Mouse (Mus musculus) CH12.LX (cell line): ENCODE measurements at regions not wholly inside any gene's neighbourhood (a gene's known extent, or its start where the extent isn't known, plus 50 kb on each side); places are given as distances from the start of the nearest gene placed in this dataset.

Experiments
- CTCF ChIP-seq, 2 experiments: IDR thresholded peaks in 1 of 2; conservative IDR thresholded peaks in 1 of 2; 2 replicates each; pipeline ENCODE4 v1.5.1; 2011 to 2012; ENCODE audit warnings: low read depth in 2 of 2, low read length in 2 of 2, improper control_type of control experiment in 1 of 2, inconsistent platforms in 1 of 2, mild to moderate bottlenecking in 1 of 2, moderate library complexity in 1 of 2
- E2F4 ChIP-seq: IDR thresholded peaks from 2 replicates; pipeline ENCODE4 v1.6.1; 2011; ENCODE audit warnings: low read depth, low read length, improper control_type of control experiment; ENCODE audit not compliant: insufficient replicate concordance
- EP300 ChIP-seq: IDR thresholded peaks from 2 replicates; pipeline ENCODE4 v1.6.1; 2011; ENCODE audit warnings: low read length, improper control_type of control experiment
- ETS1 ChIP-seq: conservative IDR thresholded peaks from 2 replicates; pipeline ENCODE4 v1.6.1; 2012; ENCODE audit warnings: low read depth, mild to moderate bottlenecking, inconsistent platforms, low read length, improper control_type of control experiment, moderate library complexity
- GABPA ChIP-seq: IDR thresholded peaks from 2 replicates; pipeline ENCODE4 v1.6.1; 2012; ENCODE audit warnings: low read depth, low read length, improper control_type of control experiment, inconsistent platforms; ENCODE audit not compliant: insufficient replicate concordance
- MAFK ChIP-seq: IDR thresholded peaks from 2 replicates; pipeline ENCODE4 v1.6.1; 2011; ENCODE audit warnings: low read length, improper control_type of control experiment; ENCODE audit not compliant: insufficient replicate concordance
- MAX ChIP-seq: IDR thresholded peaks from 2 replicates; pipeline ENCODE4 v1.6.1; 2011; ENCODE audit warnings: low read length, improper control_type of control experiment
- MYC ChIP-seq: IDR thresholded peaks from 2 replicates; pipeline ENCODE4 v1.6.1; 2011; ENCODE audit warnings: low read depth, mild to moderate bottlenecking, improper control_type of control experiment, low read length
- POLR2A ChIP-seq: IDR thresholded peaks from 2 replicates; pipeline ENCODE4 v1.6.1; 2011; ENCODE audit warnings: low read depth, mild to moderate bottlenecking, improper control_type of control experiment, low read length
- UBTF ChIP-seq: IDR thresholded peaks from 2 replicates; pipeline ENCODE4 v1.6.1; 2012; ENCODE audit warnings: low read depth, mild to moderate bottlenecking, inconsistent platforms, low read length, improper control_type of control experiment, moderate library complexity
- ZC3H11A ChIP-seq: IDR thresholded peaks from 2 replicates; pipeline ENCODE4 v1.6.1; 2012; ENCODE audit warnings: low read depth, mild to moderate bottlenecking, inconsistent platforms, low read length, improper control_type of control experiment

DNA sequence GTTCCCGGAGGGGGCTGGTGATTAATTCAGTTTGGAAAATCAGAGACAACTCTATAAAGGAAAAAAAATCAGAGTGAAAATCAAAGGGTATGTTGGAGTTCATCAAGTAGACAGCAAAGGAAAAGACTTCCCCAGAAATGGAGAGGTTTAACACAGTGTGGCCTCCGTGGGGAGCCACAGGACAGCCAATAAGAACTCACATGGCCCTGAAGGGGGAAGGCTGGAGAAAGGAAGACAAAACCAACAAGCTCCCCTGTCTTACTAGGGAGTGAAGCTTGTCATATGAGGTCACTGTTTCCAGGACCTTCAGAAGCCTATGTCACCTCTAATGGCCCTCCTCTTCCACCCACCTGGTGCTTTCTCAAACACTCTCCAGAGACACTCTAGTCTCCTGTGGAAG, 187.1 kb upstream of the Nckap5 start:
- TF ChIP-seq E2F4 (no peak), CTCF (conservative IDR thresholded peaks at IDR 0.05 in 1 of 2, IDR thresholded peaks at IDR 0.05 in 1 of 2; ENCODE audit: low read depth in 2 of 2, low read length in 2 of 2) (peak in 1 of 2 experiments; percentile 43; a peak in 2 of 4 replicates), MAFK (no peak), ETS1 (no peak), MAX (no peak), GABPA (no peak), EP300 (no peak), MYC (no peak), ZC3H11A (no peak), POLR2A (no peak), UBTF (no peak)
